Mouse (Mus musculus): ENCODE results near the gene Cep83. TPM values are rescaled to one million over a fixed set of nuclear protein-coding genes. Genes with fewer than 3 reads are reported as not detected.

The Cep83 gene
- total RNA-seq, 1 experiment, result 24.5 TPM

- H3K27ac ChIP-seq (ENCODE audit: insufficient read depth, low read depth, low read length, poor library complexity, severe bottlenecking), result no peak overlapping the region
- DNase-seq (ENCODE audit: low read depth, low spot score), result no peak
- H3K36me3 ChIP-seq (ENCODE audit: control insufficient read depth, insufficient read depth, low read length, poor library complexity, severe bottlenecking), result no peaks in the 10 kb centered on the region
- no peak overlapping the region for H3K9ac ChIP-seq (ENCODE audit: insufficient read depth, low read depth, low read length, poor library complexity, severe bottlenecking)
- no peaks in the 10 kb centered on the region for H3K4me1 ChIP-seq (ENCODE audit: control insufficient read depth in 2 of 2, insufficient read depth in 2 of 2, low read length in 2 of 2, poor library complexity in 1 of 2)
- H3K9me3 ChIP-seq (ENCODE audit: control insufficient read depth, insufficient read depth, low read depth, low read length), result no peaks in the 10 kb centered on the region
- in situ Hi-C loops (cut with MboI; ENCODE audit: low sequenced_read_pairs in 2 of 2, unreplicated experiment in 2 of 2), result no loop called here
- TF ChIP-seq CHD2 (IDR thresholded peaks at IDR 0.05; ENCODE audit: low read depth, low read length), result no peak
- no peak for TF ChIP-seq MAFK (IDR thresholded peaks at IDR 0.05; ENCODE audit: insufficient read depth, low read depth, low read length)
- TF ChIP-seq HCFC1 (IDR thresholded peaks at IDR 0.05; ENCODE audit: borderline replicate concordance, insufficient read depth, low read length), result no peak
- no peak for TF ChIP-seq ZC3H11A (IDR thresholded peaks at IDR 0.05; ENCODE audit: borderline replicate concordance, low read depth, low read length)
- no peak for TF ChIP-seq ZNF384 (IDR thresholded peaks at IDR 0.05; ENCODE audit: low read depth, low read length)
- H3K4me3 ChIP-seq (ENCODE audit: insufficient read depth in 1 of 2, low read depth in 1 of 2, low read length in 2 of 2, poor library complexity in 1 of 2, severe bottlenecking in 1 of 2), result no peak overlapping the region
Observed at GRCm38 (mm10) chr10:94827890-94828733, 139.7 kb downstream of the Cep83 start.

GRCm38 (mm10) chr10:94828734-94829230, 140.3 kb downstream of the Cep83 start:
- Histone ChIP-seq H3K9me3 (ENCODE audit: control insufficient read depth, insufficient read depth, low read depth, low read length) (no peaks in the 10 kb centered on the region), H3K4me1 (ENCODE audit: control insufficient read depth in 2 of 2, insufficient read depth in 2 of 2, low read length in 2 of 2, poor library complexity in 1 of 2) (no peaks in the 10 kb centered on the region), H3K27ac (ENCODE audit: insufficient read depth, low read depth, low read length, poor library complexity, severe bottlenecking) (no peak overlapping the region), H3K4me3 (ENCODE audit: insufficient read depth in 1 of 2, low read depth in 1 of 2, low read length in 2 of 2, poor library complexity in 1 of 2, severe bottlenecking in 1 of 2) (no peak overlapping the region), H3K36me3 (ENCODE audit: control insufficient read depth, insufficient read depth, low read length, poor library complexity, severe bottlenecking) (no peaks in the 10 kb centered on the region), H3K9ac (ENCODE audit: insufficient read depth, low read depth, low read length, poor library complexity, severe bottlenecking) (no peak overlapping the region)
- TF ChIP-seq MAFK (IDR thresholded peaks at IDR 0.05; ENCODE audit: insufficient read depth, low read depth, low read length) (no peak), ZC3H11A (IDR thresholded peaks at IDR 0.05; ENCODE audit: borderline replicate concordance, low read depth, low read length) (no peak), CHD2 (IDR thresholded peaks at IDR 0.05; ENCODE audit: low read depth, low read length) (no peak), HCFC1 (IDR thresholded peaks at IDR 0.05; ENCODE audit: borderline replicate concordance, insufficient read depth, low read length) (no peak), ZNF384 (IDR thresholded peaks at IDR 0.05; ENCODE audit: low read depth, low read length) (no peak)
- in situ Hi-C loops (cut with MboI; ENCODE audit: low sequenced_read_pairs in 2 of 2, unreplicated experiment in 2 of 2), result no loop called here
- DNase-seq (ENCODE audit: low read depth, low spot score), result no peak

- no peak overlapping the region for H3K9ac ChIP-seq (ENCODE audit: insufficient read depth, low read depth, low read length, poor library complexity, severe bottlenecking)
- no peaks in the 10 kb centered on the region for H3K9me3 ChIP-seq (ENCODE audit: control insufficient read depth, insufficient read depth, low read depth, low read length)
- no peak for TF ChIP-seq ZNF384 (IDR thresholded peaks at IDR 0.05; ENCODE audit: low read depth, low read length)
- no peak for TF ChIP-seq CHD2 (IDR thresholded peaks at IDR 0.05; ENCODE audit: low read depth, low read length)
- TF ChIP-seq ZC3H11A (IDR thresholded peaks at IDR 0.05; ENCODE audit: borderline replicate concordance, low read depth, low read length), result no peak
- no peak for TF ChIP-seq HCFC1 (IDR thresholded peaks at IDR 0.05; ENCODE audit: borderline replicate concordance, insufficient read depth, low read length)
- TF ChIP-seq MAFK (IDR thresholded peaks at IDR 0.05; ENCODE audit: insufficient read depth, low read depth, low read length), result no peak
- no peak overlapping the region for H3K27ac ChIP-seq (ENCODE audit: insufficient read depth, low read depth, low read length, poor library complexity, severe bottlenecking)
- 0 out of 4 replicates have a peak overlapping the region, but pooled peaks of 1 of the 2 experiments have one; percentile 39 for H3K4me3 ChIP-seq (ENCODE audit: insufficient read depth in 1 of 2, low read depth in 1 of 2, low read length in 2 of 2, poor library complexity in 1 of 2, severe bottlenecking in 1 of 2)
- DNase-seq (ENCODE audit: low read depth, low spot score), result no peak
- H3K4me1 ChIP-seq (ENCODE audit: control insufficient read depth in 2 of 2, insufficient read depth in 2 of 2, low read length in 2 of 2, poor library complexity in 1 of 2), result no peaks in the 10 kb centered on the region
- no peaks in the 10 kb centered on the region for H3K36me3 ChIP-seq (ENCODE audit: control insufficient read depth, insufficient read depth, low read length, poor library complexity, severe bottlenecking)
- in situ Hi-C loops (cut with MboI; ENCODE audit: low sequenced_read_pairs in 2 of 2, unreplicated experiment in 2 of 2), result no loop called here
Observed at GRCm38 (mm10) chr10:94829407-94829806, 141.0 kb downstream of the Cep83 start.

- TF ChIP-seq ZNF384 (IDR thresholded peaks at IDR 0.05; ENCODE audit: low read depth, low read length), result no peak
- no peak overlapping the region for H3K9ac ChIP-seq (ENCODE audit: insufficient read depth, low read depth, low read length, poor library complexity, severe bottlenecking)
- no peaks in the 10 kb centered on the region for H3K9me3 ChIP-seq (ENCODE audit: control insufficient read depth, insufficient read depth, low read depth, low read length)
- H3K36me3 ChIP-seq (ENCODE audit: control insufficient read depth, insufficient read depth, low read length, poor library complexity, severe bottlenecking), result no peaks in the 10 kb centered on the region
- H3K27ac ChIP-seq (ENCODE audit: insufficient read depth, low read depth, low read length, poor library complexity, severe bottlenecking), result no peak overlapping the region
- H3K4me1 ChIP-seq (ENCODE audit: control insufficient read depth in 2 of 2, insufficient read depth in 2 of 2, low read length in 2 of 2, poor library complexity in 1 of 2), result no peaks in the 10 kb centered on the region
- no peak for DNase-seq (ENCODE audit: low read depth, low spot score)
- in situ Hi-C loops (cut with MboI; ENCODE audit: low sequenced_read_pairs in 2 of 2, unreplicated experiment in 2 of 2), result no loop called here
- H3K4me3 ChIP-seq (ENCODE audit: insufficient read depth in 1 of 2, low read depth in 1 of 2, low read length in 2 of 2, poor library complexity in 1 of 2, severe bottlenecking in 1 of 2), result no peak overlapping the region
Observed at GRCm38 (mm10) chr10:94835874-94836273, 147.4 kb downstream of the Cep83 start.
